Mouse (Mus musculus) mesoderm, embryonic 11.5 days (tissue): ENCODE data around the gene Lgals2.

ENCODE experiments used
- DNase-seq: peaks from one replicate; pipeline ENCODE4 v3.0.0-alpha.2; 2012; ENCODE audit warnings: low read depth, low spot score

Gene Lgals2

GRCm38 (mm10) chr15:78843581-78844469 is 11.5 kb downstream of the Lgals2 start:
- DNase-seq = no peak

- no peak for DNase-seq
Measured at GRCm38 (mm10) chr15:78842371-78843163, 12.8 kb downstream of the Lgals2 start, which contains the start of gene Cdc42ep1. Gene Cdc42ep1, plus strand, starts transcription at chr15:78842624.

GRCm38 (mm10) chr15:78841161-78841790 is 14.1 kb downstream of the Lgals2 start:
- DNase-seq = no peak

- no peak for DNase-seq
Measured at GRCm38 (mm10) chr15:78840751-78841150, 14.6 kb downstream of the Lgals2 start.

GRCm38 (mm10) chr15:78840241-78840640 is 15.1 kb downstream of the Lgals2 start:
- no peak for DNase-seq

GRCm38 (mm10) chr15:78839744-78840143 is 15.6 kb downstream of the Lgals2 start:
- peak; percentile 79 for DNase-seq

- no peak for DNase-seq
Measured at GRCm38 (mm10) chr15:78836086-78836621, 19.2 kb downstream of the Lgals2 start.

- no peak for DNase-seq
Measured at GRCm38 (mm10) chr15:78835200-78836085, 19.9 kb downstream of the Lgals2 start.

GRCm38 (mm10) chr15:78834233-78835005 is 20.9 kb downstream of the Lgals2 start:
- DNase-seq = no peak

GRCm38 (mm10) chr15:78833582-78833981 is 21.7 kb downstream of the Lgals2 start:
- DNase-seq = no peak

- DNase-seq = no peak
Measured at GRCm38 (mm10) chr15:78832701-78833123, 22.6 kb downstream of the Lgals2 start.

- DNase-seq = no peak
Measured at GRCm38 (mm10) chr15:78831720-78832657, 23.3 kb downstream of the Lgals2 start.

GRCm38 (mm10) chr15:78830742-78831719 is 24.3 kb downstream of the Lgals2 start:
- no peak for DNase-seq

- no peak for DNase-seq
Measured at GRCm38 (mm10) chr15:78829636-78830035, 25.7 kb downstream of the Lgals2 start.

GRCm38 (mm10) chr15:78828315-78828714 is 27.0 kb downstream of the Lgals2 start:
- no peak for DNase-seq

GRCm38 (mm10) chr15:78826213-78827204 is 28.8 kb downstream of the Lgals2 start:
- DNase-seq = peak; percentile 84
